Mouse (Mus musculus) stomach, postnatal 0 days (tissue): Measurements from ENCODE around the gene Zcchc9.

Experiments
- CTCF ChIP-seq: IDR thresholded peaks from 2 replicates; pipeline ENCODE4 v1.5.1; 2016; ENCODE audit warnings: antibody characterized with exemption, low read depth, mild to moderate bottlenecking, moderate library complexity
- EP300 ChIP-seq: optimal IDR thresholded peaks from 2 replicates; pipeline ENCODE3; 2016; ENCODE audit warnings: antibody characterized with exemption

DNA sequence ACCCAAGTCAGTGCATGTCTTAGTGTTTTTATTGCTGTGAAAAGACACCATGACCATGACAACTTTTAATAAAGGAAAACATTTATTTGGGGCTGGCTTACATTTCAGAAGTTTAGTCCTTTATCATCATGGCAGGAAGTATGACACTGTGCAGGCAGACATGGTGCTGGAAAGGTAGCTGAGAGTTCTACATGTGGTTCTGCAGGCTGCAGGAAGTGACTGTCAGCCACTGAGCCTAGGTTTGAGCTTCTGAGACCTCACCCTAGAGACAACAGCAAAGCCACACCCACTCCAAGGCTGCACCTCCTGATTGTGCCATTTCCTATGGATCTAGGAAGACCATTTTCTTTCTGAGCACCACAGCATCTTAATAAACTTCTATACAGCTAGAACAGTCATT, 20.4 kb upstream of the Zcchc9 start:
- TF ChIP-seq CTCF (no peak), EP300 (no peak)
